Mouse (Mus musculus) bone marrow macrophage, adult 2 months (primary cell): ENCODE measurements around the gene Sh3bp1.

Experiments
- CTCF ChIP-seq: IDR thresholded peaks from 2 replicates; pipeline ENCODE4 v1.5.1; 2012; ENCODE audit warnings: low read depth, mild to moderate bottlenecking, low read length, moderate library complexity
- POLR2A ChIP-seq: IDR thresholded peaks from 2 replicates; pipeline ENCODE4 v1.6.1; 2012; ENCODE audit warnings: mild to moderate bottlenecking, low read depth, low read length, borderline replicate concordance

- TF ChIP-seq CTCF (no peak), POLR2A (no peak)
Measured at GRCm38 (mm10) chr15:78850944-78851343, 48.6 kb upstream of the Sh3bp1 start.
